Mouse (Mus musculus): ENCODE results near the gene Man1c1. TPM values are rescaled to one million over a fixed set of nuclear protein-coding genes. Genes with fewer than 3 reads are reported as not detected.
A peak's percentile ranks its signal among the peaks of the same experiment; 100 is the strongest.

The Man1c1 gene
- 1 to 10 TPM; 2.5 to 3.6 TPM for total RNA-seq (2021)
- long read RNA-seq, experiment 1, full-length matches to known transcripts = 7 of 7 reads
- long read RNA-seq, experiment 1, partial matches to known transcripts = 0 of 7 reads
- long read RNA-seq, experiment 1, other reads (novel, unspliced or antisense) = 0 of 7 reads
- long read RNA-seq, experiment 2, full-length matches to known transcripts = 6 of 8 reads
- long read RNA-seq, experiment 2, partial matches to known transcripts = 1 of 8 reads
- long read RNA-seq, experiment 2, other reads (novel, unspliced or antisense) = 1 of 8 reads

GRCm38 (mm10) chr4:134703835-134704546 is at the start of gene Man1c1:
TSS of gene Man1c1 (minus strand) at chr4:134704290.
- peak; percentile 99 for DNase-seq (ENCODE audit: low spot score)

GRCm38 (mm10) chr4:134753516-134754261 is 49.6 kb upstream of the Man1c1 start:
- no peak for DNase-seq (ENCODE audit: low spot score)

- DNase-seq (ENCODE audit: low spot score) = no peak
Observed at GRCm38 (mm10) chr4:134752911-134753426, 48.9 kb upstream of the Man1c1 start.

GRCm38 (mm10) chr4:134751682-134752380 is 47.7 kb upstream of the Man1c1 start:
- no peak for DNase-seq (ENCODE audit: low spot score)

GRCm38 (mm10) chr4:134750825-134751224 is 46.7 kb upstream of the Man1c1 start:
- DNase-seq (ENCODE audit: low spot score) = no peak

DNA sequence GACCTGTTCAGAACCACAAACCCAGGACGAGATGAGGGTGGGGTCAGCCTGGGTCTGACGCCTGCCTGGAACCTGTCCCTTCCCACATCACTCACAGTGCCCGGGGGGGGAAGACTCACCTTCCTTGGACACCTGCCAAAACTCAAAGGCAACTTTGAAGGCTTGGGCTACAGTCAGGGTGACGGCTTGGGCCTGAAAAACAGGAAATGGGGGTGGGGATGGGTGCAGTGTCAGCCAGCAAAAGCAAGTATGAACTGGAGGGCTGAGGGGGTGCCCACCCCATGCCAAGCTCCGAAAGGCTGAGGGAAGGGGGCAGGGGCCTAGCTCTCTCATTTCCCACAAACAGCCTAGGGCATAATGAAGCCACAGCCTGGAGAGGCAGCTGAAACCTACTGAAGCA is 46.2 kb upstream of the Man1c1 start:
- no peak for DNase-seq (ENCODE audit: low spot score)

- no peak for DNase-seq (ENCODE audit: low spot score)
Observed at GRCm38 (mm10) chr4:134749301-134750030, 45.4 kb upstream of the Man1c1 start.

GRCm38 (mm10) chr4:134745900-134746661 is 42.0 kb upstream of the Man1c1 start:
- no peak for DNase-seq (ENCODE audit: low spot score)

DNA sequence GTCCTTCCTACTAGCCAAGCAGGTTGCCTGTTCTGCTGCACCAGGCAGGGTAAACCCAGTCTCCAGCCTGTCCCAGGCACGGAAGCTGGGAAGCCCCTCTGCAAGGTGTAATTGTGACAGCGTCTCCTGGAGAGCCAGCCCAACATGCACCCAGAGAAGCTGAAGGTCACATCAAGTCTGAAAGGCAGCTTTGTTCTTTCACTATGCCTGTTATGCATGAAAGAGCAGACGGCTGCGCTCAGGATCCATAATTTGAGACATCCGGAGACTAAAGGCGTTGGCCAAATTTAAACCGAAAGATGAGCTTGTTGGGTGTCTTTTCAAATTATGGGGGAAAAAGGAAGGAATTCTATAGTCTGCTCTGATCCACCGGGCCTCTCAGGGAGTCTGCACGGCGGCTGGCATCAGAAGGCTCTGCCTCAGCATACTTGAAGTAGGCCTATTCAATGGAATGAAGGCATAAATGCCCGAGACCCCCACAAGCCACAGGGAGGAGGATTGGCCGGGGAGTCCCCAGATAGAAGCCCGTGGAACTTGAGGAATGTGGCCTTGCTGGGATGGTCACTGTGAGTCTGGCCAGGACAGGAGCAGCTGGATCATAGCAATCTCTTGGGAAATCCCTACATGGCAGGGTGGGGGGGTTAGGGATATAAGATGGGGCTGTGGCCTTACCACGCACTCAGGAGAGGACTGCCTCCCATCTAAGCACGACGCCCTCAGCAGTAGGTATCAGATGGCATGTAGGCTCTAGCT is 40.0 kb upstream of the Man1c1 start:
- no peak for DNase-seq (ENCODE audit: low spot score)

DNA sequence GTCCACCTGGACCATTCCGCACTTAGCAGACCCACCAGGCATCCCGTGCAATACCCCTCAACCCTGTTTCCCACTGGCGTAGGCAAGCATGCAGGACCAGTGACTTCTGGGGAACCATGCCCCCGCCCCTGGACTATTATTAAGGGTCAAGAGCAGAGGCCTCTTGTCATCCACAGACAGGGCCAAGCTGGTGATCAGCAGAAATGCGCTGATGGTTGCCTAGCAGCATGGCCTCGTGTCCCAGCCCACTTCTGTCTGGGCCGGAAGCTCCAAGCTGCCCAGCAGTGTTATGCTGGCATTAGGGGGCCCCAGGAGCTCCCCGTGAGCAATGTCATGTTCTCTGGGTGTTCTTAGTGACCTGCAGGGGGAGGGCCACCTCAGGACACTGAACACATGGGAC is 37.9 kb upstream of the Man1c1 start:
- DNase-seq (ENCODE audit: low spot score) = no peak

- DNase-seq (ENCODE audit: low spot score) = no peak
Observed at GRCm38 (mm10) chr4:134740186-134740585, 36.1 kb upstream of the Man1c1 start.

DNA sequence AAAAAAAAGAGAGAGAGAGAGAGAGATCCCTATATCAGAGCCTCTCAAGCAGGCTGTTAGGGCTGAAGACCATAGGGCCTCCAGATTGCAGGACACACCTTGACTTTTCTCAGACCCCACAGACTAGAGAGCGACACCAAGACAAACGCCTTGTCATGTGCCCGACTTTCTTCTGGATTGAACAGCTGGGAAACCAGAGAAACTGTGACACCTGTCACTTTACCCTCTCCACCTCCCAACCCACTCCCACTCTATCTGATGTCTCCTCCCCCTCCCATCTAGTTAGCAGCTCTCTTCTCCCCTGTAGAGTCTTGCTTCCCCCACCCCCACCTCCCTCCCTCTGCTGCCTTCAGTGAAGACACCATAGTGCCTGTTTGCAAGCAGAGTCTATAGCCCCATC is 35.4 kb upstream of the Man1c1 start:
- DNase-seq (ENCODE audit: low spot score) = no peak

GRCm38 (mm10) chr4:134737365-134737910 is 33.3 kb upstream of the Man1c1 start:
- no peak for DNase-seq (ENCODE audit: low spot score)

DNA sequence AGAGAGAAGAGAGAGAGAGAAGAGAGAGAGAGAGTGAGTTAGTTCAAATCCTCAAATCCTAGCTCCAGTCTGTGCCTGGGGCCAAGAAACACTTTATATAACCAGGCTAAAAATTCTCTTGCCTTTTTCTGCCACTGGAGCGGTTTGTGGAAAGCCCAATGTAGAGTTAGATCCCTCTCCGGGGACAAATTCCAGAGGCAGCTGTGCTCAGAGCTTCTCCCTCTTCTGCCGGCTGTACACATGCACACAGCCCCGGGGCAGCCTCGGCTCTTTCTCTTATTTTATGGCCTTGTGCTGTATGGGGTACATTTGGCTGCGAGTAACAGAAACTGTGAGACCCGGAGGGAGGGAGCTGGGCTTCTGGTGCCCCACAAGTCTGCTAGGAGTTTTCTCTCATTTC is 32.1 kb upstream of the Man1c1 start:
- DNase-seq (ENCODE audit: low spot score) = peak; percentile 40

DNA sequence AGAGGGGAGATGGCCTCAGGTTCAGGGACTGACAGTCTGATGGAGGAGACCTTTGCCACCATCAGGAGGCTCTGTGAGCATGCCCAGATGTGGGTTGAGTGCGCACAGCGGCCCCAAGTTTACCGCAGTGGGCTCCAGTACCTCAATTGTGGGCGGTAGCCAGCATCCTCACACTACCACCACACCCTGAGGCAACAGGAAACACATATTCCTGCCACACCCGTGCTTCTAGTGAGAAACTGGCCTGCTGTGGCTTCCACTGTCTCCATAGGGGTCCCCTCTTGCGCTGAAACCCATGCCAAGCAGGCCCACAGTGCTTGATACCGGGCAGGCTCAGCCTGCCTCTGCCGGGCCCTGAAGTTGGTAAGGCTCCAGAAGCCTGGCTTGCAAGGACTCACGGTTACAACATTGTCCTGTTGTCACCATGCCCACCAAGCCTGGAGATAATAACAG is 30.6 kb upstream of the Man1c1 start:
- DNase-seq (ENCODE audit: low spot score) = peak; percentile 38

DNA sequence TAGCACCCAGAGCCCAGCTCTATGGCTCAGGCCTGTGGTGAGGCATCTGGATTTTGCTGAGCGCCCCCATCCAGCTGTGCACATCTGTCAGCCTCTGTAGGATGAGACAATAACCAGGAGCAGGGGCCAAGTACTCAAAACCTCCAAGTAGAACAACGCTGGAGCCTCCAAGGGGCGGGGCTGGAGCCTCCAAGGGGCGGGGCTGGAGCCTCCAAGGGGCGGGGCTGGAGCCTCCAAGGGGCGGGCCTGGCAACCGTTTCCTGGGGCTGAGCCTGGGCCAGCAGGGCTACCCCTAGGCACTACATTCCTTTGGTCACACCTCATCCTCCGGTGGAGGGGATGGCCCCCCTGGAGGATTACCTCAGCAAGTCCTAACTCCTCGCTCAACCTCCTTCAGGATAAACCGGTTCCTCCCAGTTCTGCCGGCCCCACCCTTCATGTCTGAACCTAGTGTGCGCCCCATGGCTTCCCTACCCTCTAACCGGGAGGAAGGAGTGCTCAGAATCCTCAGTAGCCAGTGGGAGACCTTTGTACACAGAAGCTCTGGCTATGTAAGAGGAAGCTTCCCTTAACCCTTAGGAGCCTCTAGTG is 30.0 kb upstream of the Man1c1 start:
- peak; percentile 73 for DNase-seq (ENCODE audit: low spot score)

DNA sequence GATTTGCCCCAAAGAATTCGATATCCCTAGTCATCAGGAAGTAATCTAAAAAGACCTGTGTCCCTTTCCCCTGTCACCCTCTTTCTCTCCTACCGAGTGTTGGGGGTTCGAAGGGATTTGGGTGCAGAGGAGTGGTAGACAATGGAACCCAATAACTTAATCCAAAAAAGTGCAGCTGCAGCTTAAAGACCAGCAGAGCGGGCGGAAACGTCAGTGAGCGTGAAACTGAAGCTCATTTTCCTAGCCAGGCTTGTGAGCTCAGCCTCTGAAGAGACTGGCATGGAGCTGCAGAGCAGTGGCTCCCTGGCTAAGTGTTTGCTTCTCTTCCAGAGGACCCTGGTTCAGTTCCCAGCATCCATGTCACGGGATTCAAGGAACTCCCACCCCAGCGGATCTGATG is 29.3 kb upstream of the Man1c1 start:
- DNase-seq (ENCODE audit: low spot score) = no peak

GRCm38 (mm10) chr4:134730106-134730505 is 26.0 kb upstream of the Man1c1 start:
- no peak for DNase-seq (ENCODE audit: low spot score)
